Mouse (Mus musculus) lung, postnatal 36 days (tissue): ENCODE results near the gene Ilvbl.
"Not testable (repeated sequence)": the region's sequence is repeated elsewhere in the genome, so short reads cannot be mapped to it uniquely, and the experiment has no call there.

Experiments
- DNase-seq: peaks from one replicate; pipeline ENCODE4 v3.0.0; 2022; ENCODE audit warnings: mixed read lengths

Ilvbl gene

GRCm38 (mm10) chr10:78574250-78575104, at the start of gene Ilvbl:
Gene Ilvbl (plus strand): TSS chr10:78574346.
- DNase-seq = peak; percentile 99

- not testable (repeated sequence) for DNase-seq
Observed at GRCm38 (mm10) chr10:78525071-78525470, 49.1 kb upstream of the Ilvbl start.

GRCm38 (mm10) chr10:78525511-78525910, 48.6 kb upstream of the Ilvbl start:
- no peak for DNase-seq

- peak; percentile 63 for DNase-seq
Observed at GRCm38 (mm10) chr10:78540943-78541342, 33.2 kb upstream of the Ilvbl start.

GRCm38 (mm10) chr10:78565070-78565469, 9.1 kb upstream of the Ilvbl start:
- no peak for DNase-seq

- no peak for DNase-seq
Observed at GRCm38 (mm10) chr10:78569191-78569590, 5.0 kb upstream of the Ilvbl start.

GRCm38 (mm10) chr10:78569686-78570085, 4.5 kb upstream of the Ilvbl start:
- no peak for DNase-seq

GRCm38 (mm10) chr10:78570416-78570815, 3.7 kb upstream of the Ilvbl start:
- DNase-seq = no peak

- no peak for DNase-seq
Observed at GRCm38 (mm10) chr10:78570897-78571296, 3.2 kb upstream of the Ilvbl start.

GRCm38 (mm10) chr10:78573226-78573625, 920 bp upstream of the Ilvbl start:
- DNase-seq = no peak

GRCm38 (mm10) chr10:78575105-78575632, 1.0 kb downstream of the Ilvbl start:
- DNase-seq = no peak

- DNase-seq = peak; percentile 48
Observed at GRCm38 (mm10) chr10:78575690-78576089, 1.5 kb downstream of the Ilvbl start.

GRCm38 (mm10) chr10:78576435-78577184, 2.5 kb downstream of the Ilvbl start:
- no peak for DNase-seq

- DNase-seq = no peak
Observed at GRCm38 (mm10) chr10:78578204-78578603, 4.1 kb downstream of the Ilvbl start.

GRCm38 (mm10) chr10:78581121-78581520, 7.0 kb downstream of the Ilvbl start:
- DNase-seq = no peak

GRCm38 (mm10) chr10:78583347-78583746, 9.2 kb downstream of the Ilvbl start:
- DNase-seq = no peak

- DNase-seq = no peak
Observed at GRCm38 (mm10) chr10:78583939-78584338, 9.8 kb downstream of the Ilvbl start.

- DNase-seq = no peak
Observed at GRCm38 (mm10) chr10:78584996-78585395, 10.8 kb downstream of the Ilvbl start.

- no peak for DNase-seq
Observed at GRCm38 (mm10) chr10:78585606-78586005, 11.5 kb downstream of the Ilvbl start.

GRCm38 (mm10) chr10:78586026-78586425, 11.9 kb downstream of the Ilvbl start:
- no peak for DNase-seq

- DNase-seq = no peak
Observed at GRCm38 (mm10) chr10:78589291-78589690, 15.1 kb downstream of the Ilvbl start.

GRCm38 (mm10) chr10:78589901-78590300, 15.8 kb downstream of the Ilvbl start:
- no peak for DNase-seq

GRCm38 (mm10) chr10:78590744-78591143, 16.6 kb downstream of the Ilvbl start:
- DNase-seq = peak; percentile 83
